Mouse (Mus musculus): ENCODE results near the gene Hspa1l. TPM values are rescaled to one million over a fixed set of nuclear protein-coding genes. Genes with fewer than 3 reads are reported as not detected.
A peak's percentile ranks its signal among the peaks of the same experiment; 100 is the strongest.

Gene Hspa1l
- polyA plus RNA-seq, 1 experiment from 2014 or later = 1.4 TPM

- no peak overlapping the region for H3K4me3 ChIP-seq (ENCODE audit: low read length)
- no peak for ATAC-seq
- peaks cover 11% of the 10 kb centered on the region for H3K4me1 ChIP-seq (ENCODE audit: control insufficient read depth, insufficient read depth, low read depth, low read length)
- no peak overlapping the region for H3K27ac ChIP-seq (ENCODE audit: low read depth, low read length)
- WGBS = 43% methylated on average over 4 of the region's 4 CpGs
- H3K4me2 ChIP-seq (ENCODE audit: low read length) = no peak overlapping the region
- no peaks in the 10 kb centered on the region for H3K9me3 ChIP-seq (ENCODE audit: control insufficient read depth, low read length)
- no peaks in the 10 kb centered on the region for H3K27me3 ChIP-seq (replicated peaks; ENCODE audit: control insufficient read depth, insufficient read depth, low read length)
- H3K36me3 ChIP-seq (ENCODE audit: control insufficient read depth, insufficient read depth, low read length) = peaks cover 6% of the 10 kb centered on the region
- no peak overlapping the region for H3K9ac ChIP-seq (ENCODE audit: low read depth, low read length)
These were observed 22.9 kb upstream of the Hspa1l start for GRCm38 (mm10) chr17:34949553-34949969.

GRCm38 (mm10) chr17:34950514-34951455 is 21.7 kb upstream of the Hspa1l start:
- ATAC-seq = no peak
- H3K36me3 ChIP-seq (ENCODE audit: control insufficient read depth, insufficient read depth, low read length) = peaks cover 6% of the 10 kb centered on the region
- peak overlapping the region; percentile 93 for H3K9ac ChIP-seq (ENCODE audit: low read depth, low read length)

GRCm38 (mm10) chr17:34951636-34952377 is 20.7 kb upstream of the Hspa1l start:
- under 1% methylated on average over 29 of the region's 29 CpGs for WGBS
- no peak; the same call in 1 of the 2 replicates for ATAC-seq
- H3K36me3 ChIP-seq (ENCODE audit: control insufficient read depth, insufficient read depth, low read length) = peaks cover 6% of the 10 kb centered on the region

More at GRCm38 (mm10) chr17:34950514-34951455, 21.7 kb upstream of the Hspa1l start:
- Histone ChIP-seq H3K4me3 (ENCODE audit: low read length) (peak overlapping the region; percentile 78), H3K4me2 (ENCODE audit: low read length) (peak overlapping the region; percentile 64), H3K27ac (ENCODE audit: low read depth, low read length) (peak overlapping the region; percentile 51), H3K4me1 (ENCODE audit: control insufficient read depth, insufficient read depth, low read depth, low read length) (peaks cover 11% of the 10 kb centered on the region), H3K9me3 (ENCODE audit: control insufficient read depth, low read length) (no peaks in the 10 kb centered on the region), H3K27me3 (replicated peaks; ENCODE audit: control insufficient read depth, insufficient read depth, low read length) (no peaks in the 10 kb centered on the region)
- WGBS = 24% methylated on average over 10 of the region's 10 CpGs

GRCm38 (mm10) chr17:34952378-34953040 is 20.0 kb upstream of the Hspa1l start:
- Histone ChIP-seq H3K4me1 (ENCODE audit: control insufficient read depth, insufficient read depth, low read depth, low read length) (peaks cover 11% of the 10 kb centered on the region), H3K4me3 (ENCODE audit: low read length) (peak overlapping the region; percentile 78), H3K9ac (ENCODE audit: low read depth, low read length) (peak overlapping the region; percentile 93), H3K4me2 (ENCODE audit: low read length) (peak overlapping the region; percentile 50), H3K36me3 (ENCODE audit: control insufficient read depth, insufficient read depth, low read length) (peaks cover 6% of the 10 kb centered on the region), H3K27me3 (replicated peaks; ENCODE audit: control insufficient read depth, insufficient read depth, low read length) (no peaks in the 10 kb centered on the region), H3K9me3 (ENCODE audit: control insufficient read depth, low read length) (no peaks in the 10 kb centered on the region), H3K27ac (ENCODE audit: low read depth, low read length) (peak overlapping the region; percentile 84)
- ATAC-seq = peak; percentile 88
- 0% methylated on average over 23 of the region's 23 CpGs for WGBS

More at GRCm38 (mm10) chr17:34951636-34952377, 20.7 kb upstream of the Hspa1l start:
- Histone ChIP-seq H3K4me3 (ENCODE audit: low read length) (peak overlapping the region; percentile 78), H3K9me3 (ENCODE audit: control insufficient read depth, low read length) (no peaks in the 10 kb centered on the region), H3K27ac (ENCODE audit: low read depth, low read length) (peak overlapping the region; percentile 84), H3K4me2 (ENCODE audit: low read length) (peak overlapping the region; percentile 64), H3K4me1 (ENCODE audit: control insufficient read depth, insufficient read depth, low read depth, low read length) (peaks cover 11% of the 10 kb centered on the region), H3K27me3 (replicated peaks; ENCODE audit: control insufficient read depth, insufficient read depth, low read length) (no peaks in the 10 kb centered on the region), H3K9ac (ENCODE audit: low read depth, low read length) (peak overlapping the region; percentile 93)

GRCm38 (mm10) chr17:34953258-34953657 is 19.2 kb upstream of the Hspa1l start:
- H3K4me2 ChIP-seq (ENCODE audit: low read length) = no peak overlapping the region; the same call in 1 of the 2 replicates
- no peak overlapping the region for H3K9ac ChIP-seq (ENCODE audit: low read depth, low read length)
- peaks cover 11% of the 10 kb centered on the region for H3K4me1 ChIP-seq (ENCODE audit: control insufficient read depth, insufficient read depth, low read depth, low read length)
- peaks cover 6% of the 10 kb centered on the region for H3K36me3 ChIP-seq (ENCODE audit: control insufficient read depth, insufficient read depth, low read length)
- H3K27ac ChIP-seq (ENCODE audit: low read depth, low read length) = no peak overlapping the region
- ATAC-seq = no peak
- 91% methylated on average over 3 of the region's 3 CpGs for WGBS
- H3K27me3 ChIP-seq (replicated peaks; ENCODE audit: control insufficient read depth, insufficient read depth, low read length) = no peaks in the 10 kb centered on the region
- no peaks in the 10 kb centered on the region for H3K9me3 ChIP-seq (ENCODE audit: control insufficient read depth, low read length)
- no peak overlapping the region for H3K4me3 ChIP-seq (ENCODE audit: low read length)

GRCm38 (mm10) chr17:34953904-34954303 is 18.6 kb upstream of the Hspa1l start:
- 89% methylated on average over 4 of the region's 4 CpGs for whole genome bisulfite sequencing
- Histone ChIP-seq H3K9me3 (ENCODE audit: control insufficient read depth, low read length) (no peaks in the 10 kb centered on the region), H3K27me3 (replicated peaks; ENCODE audit: control insufficient read depth, insufficient read depth, low read length) (no peaks in the 10 kb centered on the region), H3K4me1 (ENCODE audit: control insufficient read depth, insufficient read depth, low read depth, low read length) (peaks cover 11% of the 10 kb centered on the region), H3K27ac (ENCODE audit: low read depth, low read length) (no peak overlapping the region), H3K9ac (ENCODE audit: low read depth, low read length) (no peak overlapping the region), H3K4me2 (ENCODE audit: low read length) (no peak overlapping the region), H3K36me3 (ENCODE audit: control insufficient read depth, insufficient read depth, low read length) (peaks cover 6% of the 10 kb centered on the region), H3K4me3 (ENCODE audit: low read length) (no peak overlapping the region)
- no peak for ATAC-seq

- H3K4me2 ChIP-seq (ENCODE audit: low read length) = no peak overlapping the region
- H3K36me3 ChIP-seq (ENCODE audit: control insufficient read depth, insufficient read depth, low read length) = peaks cover 2% of the 10 kb centered on the region
- no peaks in the 10 kb centered on the region for H3K9me3 ChIP-seq (ENCODE audit: control insufficient read depth, low read length)
- H3K4me3 ChIP-seq (ENCODE audit: low read length) = no peak overlapping the region
- no peak for ATAC-seq
- WGBS = 86% methylated on average over 4 of the region's 4 CpGs
- peaks cover 12% of the 10 kb centered on the region for H3K4me1 ChIP-seq (ENCODE audit: control insufficient read depth, insufficient read depth, low read depth, low read length)
- no peak overlapping the region for H3K9ac ChIP-seq (ENCODE audit: low read depth, low read length)
- H3K27me3 ChIP-seq (replicated peaks; ENCODE audit: control insufficient read depth, insufficient read depth, low read length) = no peaks in the 10 kb centered on the region
- H3K27ac ChIP-seq (ENCODE audit: low read depth, low read length) = no peak overlapping the region
These were observed 17.7 kb upstream of the Hspa1l start for GRCm38 (mm10) chr17:34954831-34955230.

GRCm38 (mm10) chr17:34955884-34956283 is 16.6 kb upstream of the Hspa1l start:
- H3K9ac ChIP-seq (ENCODE audit: low read depth, low read length) = no peak overlapping the region
- H3K4me1 ChIP-seq (ENCODE audit: control insufficient read depth, insufficient read depth, low read depth, low read length) = peaks cover 5% of the 10 kb centered on the region
- H3K36me3 ChIP-seq (ENCODE audit: control insufficient read depth, insufficient read depth, low read length) = no peaks in the 10 kb centered on the region
- no peak overlapping the region for H3K4me3 ChIP-seq (ENCODE audit: low read length)
- no peak overlapping the region for H3K27ac ChIP-seq (ENCODE audit: low read depth, low read length)
- H3K4me2 ChIP-seq (ENCODE audit: low read length) = no peak overlapping the region
- ATAC-seq = no peak
- no peaks in the 10 kb centered on the region for H3K27me3 ChIP-seq (replicated peaks; ENCODE audit: control insufficient read depth, insufficient read depth, low read length)
- no peaks in the 10 kb centered on the region for H3K9me3 ChIP-seq (ENCODE audit: control insufficient read depth, low read length)
- WGBS = 77% methylated on average over 3 of the region's 3 CpGs

All from hindbrain, embryonic 16.5 days (tissue).